Mouse (Mus musculus): ENCODE measurements around the gene Fth1. TPM values are rescaled to one million over a fixed set of nuclear protein-coding genes. Genes with fewer than 3 reads are reported as not detected.
"Not testable (repeated sequence)": the region's sequence is repeated elsewhere in the genome, so short reads cannot be mapped to it uniquely, and the experiment has no call there.

Gene Fth1
- 1,000 to 10,000 TPM; 2,773 to 3,210 (median 2,950) TPM for total RNA-seq (2022)

- DNase-seq (ENCODE audit: low spot score): no peak
Measured at GRCm38 (mm10) chr19:9980258-9980657, at the start of gene Fth1. Fth1 (plus strand) TSS chr19:9980598.

- DNase-seq (ENCODE audit: low spot score): not testable (repeated sequence)
Measured at GRCm38 (mm10) chr19:9931167-9931607, 49.2 kb upstream of the Fth1 start.

- DNase-seq (ENCODE audit: low spot score): no peak
Measured at GRCm38 (mm10) chr19:9933908-9934307, 46.5 kb upstream of the Fth1 start.

- no peak for DNase-seq (ENCODE audit: low spot score)
Measured at GRCm38 (mm10) chr19:9936579-9936978, 43.8 kb upstream of the Fth1 start.

- DNase-seq (ENCODE audit: low spot score): no peak
Measured at GRCm38 (mm10) chr19:9937428-9937827, 43.0 kb upstream of the Fth1 start.

GRCm38 (mm10) chr19:9938156-9938823, 42.1 kb upstream of the Fth1 start:
- DNase-seq (ENCODE audit: low spot score): no peak

GRCm38 (mm10) chr19:9938824-9939303, 41.5 kb upstream of the Fth1 start:
- DNase-seq (ENCODE audit: low spot score): peak; percentile 49

- no peak for DNase-seq (ENCODE audit: low spot score)
Measured at GRCm38 (mm10) chr19:9939841-9940240, 40.6 kb upstream of the Fth1 start.

- DNase-seq (ENCODE audit: low spot score): no peak
Measured at GRCm38 (mm10) chr19:9940903-9941302, 39.5 kb upstream of the Fth1 start.

GRCm38 (mm10) chr19:9941809-9942208, 38.6 kb upstream of the Fth1 start:
- DNase-seq (ENCODE audit: low spot score): no peak

- DNase-seq (ENCODE audit: low spot score): peak; percentile 25
Measured at GRCm38 (mm10) chr19:9942539-9943533, 37.6 kb upstream of the Fth1 start.

- peak; percentile 62 for DNase-seq (ENCODE audit: low spot score)
Measured at GRCm38 (mm10) chr19:9945800-9946564, 34.4 kb upstream of the Fth1 start.

GRCm38 (mm10) chr19:9946986-9947385, 33.4 kb upstream of the Fth1 start:
- DNase-seq (ENCODE audit: low spot score): peak; percentile 79

- DNase-seq (ENCODE audit: low spot score): peak; percentile 35
Measured at GRCm38 (mm10) chr19:9952390-9952789, 28.0 kb upstream of the Fth1 start.

- DNase-seq (ENCODE audit: low spot score): no peak
Measured at GRCm38 (mm10) chr19:9952912-9953311, 27.5 kb upstream of the Fth1 start.

- peak; percentile 90 for DNase-seq (ENCODE audit: low spot score)
Measured at GRCm38 (mm10) chr19:9954055-9954810, 26.2 kb upstream of the Fth1 start.

- no peak for DNase-seq (ENCODE audit: low spot score)
Measured at GRCm38 (mm10) chr19:9954811-9955202, 25.6 kb upstream of the Fth1 start.

GRCm38 (mm10) chr19:9955438-9955837, 25.0 kb upstream of the Fth1 start:
- DNase-seq (ENCODE audit: low spot score): no peak

- DNase-seq (ENCODE audit: low spot score): no peak
Measured at GRCm38 (mm10) chr19:9956624-9957388, 23.6 kb upstream of the Fth1 start.

GRCm38 (mm10) chr19:9957965-9958364, 22.4 kb upstream of the Fth1 start:
- DNase-seq (ENCODE audit: low spot score): no peak
